Comparison of ENCODE assay signal across 27 mouse cellular contexts in the genomic region with DNA sequence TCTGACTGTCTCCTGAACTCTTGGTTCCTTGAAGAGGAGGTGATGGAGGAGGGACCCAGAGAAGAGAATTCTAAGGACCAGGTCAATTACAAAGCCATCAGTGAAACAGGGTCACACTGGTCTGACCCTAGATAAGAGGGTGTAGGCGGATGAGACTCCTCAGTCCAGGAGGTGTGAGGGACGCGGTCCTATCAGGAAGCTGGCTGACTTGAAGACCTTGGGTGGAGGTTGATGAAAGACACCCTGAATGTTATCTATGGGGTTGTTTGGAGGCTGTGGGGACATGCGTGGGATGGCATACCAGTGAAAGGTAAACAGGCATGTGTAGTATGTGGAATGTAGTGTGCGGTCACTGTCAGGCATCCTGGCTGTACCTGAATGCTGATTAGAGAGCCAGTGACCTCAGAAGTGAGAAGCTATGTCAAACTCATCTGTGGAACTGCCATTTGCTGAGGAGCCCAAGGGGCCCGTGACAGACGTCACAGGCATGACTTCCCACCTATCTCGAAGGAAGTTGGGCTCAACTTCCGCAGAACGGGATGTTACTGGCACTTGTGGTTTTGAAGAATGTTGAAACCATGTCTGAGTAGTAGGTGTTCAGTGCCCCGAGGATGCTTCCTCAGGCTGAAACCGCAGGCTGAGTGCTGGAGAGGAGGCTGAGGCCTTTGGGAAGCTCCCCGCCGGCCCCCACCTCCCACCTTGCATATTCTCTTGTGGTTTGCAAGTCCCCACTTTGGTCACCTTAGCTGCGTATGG. TPM values are rescaled to one million over a fixed set of nuclear protein-coding genes. Genes with fewer than 3 reads are reported as not detected.
A peak's percentile ranks its signal among the peaks of the same experiment; 100 is the strongest.
DNase-seq lines count a peak whose midpoint lies in the region; ATAC-seq and TF ChIP-seq lines count a peak whose summit lies in the region.
"Had no signal": no experiment of that assay in that cellular context is flagged by ENCODE, and none has a peak within 500 bp of the region (broad histone marks: within the 10 kb centered on the region; RNA-seq: fewer than 3 reads in every experiment).

No protein-coding gene starts in this region.

- TF ChIP-seq POLR2A in heart, adult 2 months (IDR thresholded peaks at IDR 0.05; ENCODE audit: insufficient read depth, low read depth, low read length): no peak

- ATAC-seq in heart, embryonic 11.5 days (replicated peaks; ENCODE audit: insufficient number of reproducible peaks, low FRiP score, low TSS enrichment): no peak
- no peak for ATAC-seq in forebrain, embryonic 14.5 days
- ATAC-seq: forebrain, embryonic 13.5 days; hindbrain, embryonic 16.5 days had no signal

- intact Hi-C loops in heart, adult 2 months (cut with DNase I): no loop called here

- TF ChIP-seq EP300 in heart, adult 2 months (IDR thresholded peaks at IDR 0.05; ENCODE audit: insufficient read depth, low read depth, low read length): no peak

- 0 out of 2 replicates have a peak overlapping the region, but pooled peaks have one; percentile 36 for H3K27ac ChIP-seq in heart, embryonic 11.5 days (ENCODE audit: low read depth, low read length)
- no peak overlapping the region for H3K27ac ChIP-seq in heart, adult 2 months
- H3K27ac ChIP-seq in forebrain, embryonic 14.5 days (ENCODE audit: low read depth, low read length): no peak overlapping the region
- H3K27ac ChIP-seq: embryonic facial prominence, embryonic 12.5 days; forebrain, embryonic 13.5 days; limb, embryonic 13.5 days had no signal

- H3K4me1 ChIP-seq in heart, embryonic 11.5 days (ENCODE audit: control insufficient read depth, insufficient read depth, low read length): peaks cover 68% of the 10 kb centered on the region
- peaks cover 4% of the 10 kb centered on the region for H3K4me1 ChIP-seq in heart, adult 2 months (ENCODE audit: control insufficient read depth, insufficient read depth, low read length)
- peaks cover 18% of the 10 kb centered on the region; the same call in 1 of the 2 replicates for H3K4me1 ChIP-seq in forebrain, embryonic 14.5 days (ENCODE audit: control insufficient read depth, insufficient read depth, low read length)

- no peak overlapping the region for H3K4me3 ChIP-seq in heart, embryonic 11.5 days (ENCODE audit: low read depth, low read length)
- H3K4me3 ChIP-seq in heart, adult 2 months: no peak overlapping the region
- no peak overlapping the region for H3K4me3 ChIP-seq in forebrain, embryonic 14.5 days (ENCODE audit: low read depth, low read length)
- H3K4me3 ChIP-seq: embryonic facial prominence, embryonic 12.5 days; erythroblast, embryonic 14.5 days; forebrain, embryonic 13.5 days; limb, embryonic 13.5 days had no signal

- WGBS in heart, embryonic 11.5 days (ENCODE audit: insufficient replicate concordance): 48% methylated on average over 15 of the region's 15 CpGs
- 69% methylated on average over 15 of the region's 15 CpGs for WGBS in heart, adult 2 months
- WGBS in forebrain, embryonic 14.5 days: 93% methylated on average over 15 of the region's 15 CpGs

- no peak for TF ChIP-seq CTCF in heart, adult 2 months (IDR thresholded peaks at IDR 0.05)

- no peak overlapping the region for H3K4me2 ChIP-seq in heart, embryonic 11.5 days
- no peak overlapping the region for H3K4me2 ChIP-seq in forebrain, embryonic 14.5 days (ENCODE audit: low read length)
- H3K4me2 ChIP-seq: embryonic facial prominence, embryonic 12.5 days; forebrain, embryonic 13.5 days; limb, embryonic 13.5 days; midbrain, embryonic 11.5 days had no signal

- H3K36me3 ChIP-seq in heart, embryonic 11.5 days (ENCODE audit: control insufficient read depth, insufficient read depth, low read length): no peaks in the 10 kb centered on the region
- no peaks in the 10 kb centered on the region for H3K36me3 ChIP-seq in heart, adult 2 months (ENCODE audit: control insufficient read depth, insufficient read depth, low read length)
- peaks cover 7% of the 10 kb centered on the region; the same call in 1 of the 2 replicates for H3K36me3 ChIP-seq in forebrain, embryonic 14.5 days (ENCODE audit: control insufficient read depth, insufficient read depth, low read length)
- H3K36me3 ChIP-seq: G1E had no signal

- no peak for DNase-seq in heart, adult 2 months
- DNase-seq in ovary, adult 18-20 months (ENCODE audit: low spot score): peak; percentile 42
- DNase-seq in ovary, postnatal 10 days (ENCODE audit: low spot score): no peak
- peak; percentile 44 for DNase-seq in c-Kit-positive CD71-negative TER-119-negative erythroid progenitor cells, embryonic 14.5 days (ENCODE audit: low read depth)
- DNase-seq in lung, postnatal 36 days: peak; percentile 42
- DNase-seq in forebrain, embryonic 14.5 days (ENCODE audit: low spot score): no peak
- no peak for DNase-seq in left cerebral cortex, adult 18-20 months (ENCODE audit: low spot score in 2 of 2)
- DNase-seq: adrenal gland, postnatal 25 days; cerebellum, adult 8-10 months; gastrocnemius, postnatal 25 days; heart, postnatal 14 days; kidney, adult 11 months had no signal

- no peaks in the 10 kb centered on the region for H3K27me3 ChIP-seq in heart, embryonic 11.5 days (ENCODE audit: control insufficient read depth, insufficient read depth, low read length)
- H3K27me3 ChIP-seq in heart, adult 2 months (ENCODE audit: control insufficient read depth, insufficient read depth, low read length): no peaks in the 10 kb centered on the region
- no peaks in the 10 kb centered on the region for H3K27me3 ChIP-seq in forebrain, embryonic 14.5 days (replicated peaks; ENCODE audit: control insufficient read depth, insufficient read depth, low read length)
- H3K27me3 ChIP-seq: embryonic facial prominence, embryonic 12.5 days; forebrain, embryonic 13.5 days; limb, embryonic 13.5 days had no signal

- H3K79me2 ChIP-seq in heart, adult 2 months (replicated peaks; ENCODE audit: control insufficient read depth, insufficient read depth, low read length): no peaks in the 10 kb centered on the region; the same call in 1 of the 2 replicates

- no peak overlapping the region for H3K9ac ChIP-seq in heart, embryonic 11.5 days (ENCODE audit: low read depth, low read length)
- no peak overlapping the region for H3K9ac ChIP-seq in heart, adult 2 months (ENCODE audit: low read depth, low read length)
- H3K9ac ChIP-seq in forebrain, embryonic 14.5 days (ENCODE audit: low read length): no peak overlapping the region
- H3K9ac ChIP-seq: embryonic facial prominence, embryonic 12.5 days; forebrain, embryonic 13.5 days; limb, embryonic 13.5 days had no signal

- no peaks in the 10 kb centered on the region for H3K9me3 ChIP-seq in heart, embryonic 11.5 days (replicated peaks; ENCODE audit: control insufficient read depth, low read length)
- H3K9me3 ChIP-seq in forebrain, embryonic 14.5 days (replicated peaks; ENCODE audit: control insufficient read depth, low read length): no peaks in the 10 kb centered on the region
- H3K9me3 ChIP-seq: embryonic facial prominence, embryonic 12.5 days; forebrain, embryonic 13.5 days; G1E; limb, embryonic 13.5 days had no signal

RNA-seq across cellular contexts. Expression of gene Ccnjl, which starts 15.3 kb away (rescaled TPM):
- 23.2 and 25.1 TPM in 2 replicates for polyA plus RNA-seq in heart, embryonic 11.5 days (2014; fragmentation: Nextera tagmentation; extraction: Ambion mirVana)
- total RNA-seq in heart, adult 2 months (2021): 1 to 10 TPM; 2.1 to 3.0 TPM
- polyA plus RNA-seq in heart, adult 2 months (2012; rRNA removed): 2.0 and 2.9 TPM in 2 replicates
- polyA plus RNA-seq in forebrain, embryonic 14.5 days (2014; fragmentation: Nextera tagmentation; extraction: Ambion mirVana): 7.7 and 8.7 TPM in 2 replicates
- total RNA-seq in left cerebral cortex, adult 18-20 months (2021): 1 to 10 TPM; 2.8 to 3.0 TPM
- polyA plus RNA-seq: erythroblast, embryonic 14.5 days; G1E had no signal

RNA-seq across cellular contexts. Expression of gene 4933415A04Rik, which starts 43.0 kb away (rescaled TPM):
- 4.6 and 5.3 TPM in 2 replicates for polyA plus RNA-seq in heart, embryonic 11.5 days (2014; fragmentation: Nextera tagmentation; extraction: Ambion mirVana)
- under 1 TPM; 0.26 to 0.68 TPM for total RNA-seq in heart, adult 2 months (2021)
- 0.23 and 0.29 TPM in 2 replicates for polyA plus RNA-seq in heart, adult 2 months (2012; rRNA removed)
- polyA plus RNA-seq in forebrain, embryonic 14.5 days (2014; fragmentation: Nextera tagmentation; extraction: Ambion mirVana): 1.2 and 2.0 TPM in 2 replicates
- under 1 TPM; 0.66 to 0.70 TPM for total RNA-seq in left cerebral cortex, adult 18-20 months (2021)
- total RNA-seq: G1E; gastrocnemius, postnatal 25 days had no signal
- polyA plus RNA-seq: erythroblast, embryonic 14.5 days; G1E had no signal

RNA-seq across cellular contexts. Expression of gene Fabp6, which starts 57.5 kb away (rescaled TPM):
- polyA plus RNA-seq in heart, embryonic 11.5 days (2014; fragmentation: Nextera tagmentation; extraction: Ambion mirVana): not detected in 2 replicates
- total RNA-seq in heart, adult 2 months (2021): not detected
- polyA plus RNA-seq in heart, adult 2 months (2012; rRNA removed): not detected in 2 replicates
- polyA plus RNA-seq in forebrain, embryonic 14.5 days (2014; fragmentation: Nextera tagmentation; extraction: Ambion mirVana): not detected in 2 replicates
- not detected for total RNA-seq in left cerebral cortex, adult 18-20 months (2021)
- total RNA-seq: adrenal gland, postnatal 25 days; G1E; gastrocnemius, postnatal 25 days; heart, postnatal 14 days; layer of hippocampus, adult 18-20 months; layer of hippocampus, postnatal 25 days; left cerebral cortex, postnatal 14 days had no signal
- polyA plus RNA-seq: cortical plate, adult 2 months; embryonic facial prominence, embryonic 12.5 days; erythroblast, embryonic 14.5 days; forebrain, embryonic 13.5 days; G1E; hindbrain, embryonic 16.5 days; kidney, embryonic 16.5 days; limb, embryonic 13.5 days; lung, embryonic 16.5 days; midbrain, embryonic 11.5 days; testis, adult 2 months had no signal

Comparison
In these comparisons a context has a peak if more than half of its experiments do, and no peak if none do; other contexts are left out.
1. DNase-seq: peak in ovary, adult 18-20 months (single experiment), c-Kit-positive CD71-negative TER-119-negative erythroid progenitor cells, embryonic 14.5 days (single experiment) and lung, postnatal 36 days (single experiment); none in heart, adult 2 months (0 of 2), ovary, postnatal 10 days (single experiment), forebrain, embryonic 14.5 days (single experiment) and left cerebral cortex, adult 18-20 months (0 of 2).